Mouse (Mus musculus): ENCODE data around the gene Xlr5c.
"Not testable (repeated sequence)": the region's sequence is repeated elsewhere in the genome, so short reads cannot be mapped to it uniquely, and the experiment has no call there.

The Xlr5c gene

GRCm38 (mm10) chrX:73292876-73293275 lies at the start of gene Xlr5c, which contains the start of gene Xlr5a:
TSS of gene Xlr5c (minus strand) at chrX:73292976.
TSS of gene Xlr5a (minus strand) at chrX:73292976.
- not testable (repeated sequence) for DNase-seq (ENCODE audit: low read depth in 2 of 2, low spot score in 2 of 2)

GRCm38 (mm10) chrX:73342483-73342895 lies 49.7 kb upstream of the Xlr5c start, which contains the start of gene Zfp275:
TSS of gene Zfp275 (plus strand) at chrX:73342621.
- peak; percentile 68 for DNase-seq (ENCODE audit: low read depth in 2 of 2, low spot score in 2 of 2)

- no peak for DNase-seq (ENCODE audit: low read depth in 2 of 2, low spot score in 2 of 2)
Measured at GRCm38 (mm10) chrX:73342068-73342467, 49.3 kb upstream of the Xlr5c start.

DNA sequence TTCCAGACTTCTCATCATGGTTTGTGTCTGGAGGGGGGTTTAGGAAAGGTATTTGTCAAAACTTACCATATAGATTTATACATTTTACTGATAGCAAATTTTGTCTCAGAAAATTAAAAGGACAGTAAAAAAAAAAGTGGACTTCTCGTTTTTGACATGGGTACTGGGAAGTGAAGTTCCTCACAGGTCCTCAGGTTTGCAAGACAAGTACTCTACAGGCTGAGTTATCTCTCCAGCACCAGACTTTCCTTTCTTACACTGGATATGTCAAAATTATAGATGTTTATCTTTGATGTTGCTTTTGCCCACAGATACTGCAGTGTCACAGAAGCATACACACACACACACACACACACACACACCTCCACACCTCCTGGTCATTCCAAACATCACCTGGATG lies 48.7 kb upstream of the Xlr5c start:
- DNase-seq (ENCODE audit: low read depth in 2 of 2, low spot score in 2 of 2) = no peak

DNA sequence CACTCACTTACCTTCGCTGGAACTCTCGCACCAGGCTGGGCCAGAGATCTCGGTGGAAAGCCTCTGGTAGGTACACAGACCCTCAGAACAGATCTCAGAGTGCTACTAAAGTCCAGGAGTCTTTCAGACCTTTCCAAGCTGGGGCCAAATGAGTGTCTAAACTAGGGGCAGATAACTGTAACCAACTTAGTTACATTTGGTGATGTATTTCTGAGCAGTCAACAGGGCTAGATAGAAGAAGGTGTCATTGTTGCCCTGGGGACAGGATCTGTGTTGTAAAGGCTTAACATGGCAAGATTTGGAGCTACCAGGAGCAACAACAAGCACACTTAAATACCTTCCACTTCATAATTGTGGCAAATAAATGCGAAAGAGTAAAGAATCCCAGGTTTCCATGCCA lies 44.0 kb upstream of the Xlr5c start, which contains the start of gene Gm45015:
Gene Gm45015 (minus strand): TSS at position 101 of the 400 bp plus-strand sequence.
- DNase-seq (ENCODE audit: low read depth in 2 of 2, low spot score in 2 of 2) = no peak

DNA sequence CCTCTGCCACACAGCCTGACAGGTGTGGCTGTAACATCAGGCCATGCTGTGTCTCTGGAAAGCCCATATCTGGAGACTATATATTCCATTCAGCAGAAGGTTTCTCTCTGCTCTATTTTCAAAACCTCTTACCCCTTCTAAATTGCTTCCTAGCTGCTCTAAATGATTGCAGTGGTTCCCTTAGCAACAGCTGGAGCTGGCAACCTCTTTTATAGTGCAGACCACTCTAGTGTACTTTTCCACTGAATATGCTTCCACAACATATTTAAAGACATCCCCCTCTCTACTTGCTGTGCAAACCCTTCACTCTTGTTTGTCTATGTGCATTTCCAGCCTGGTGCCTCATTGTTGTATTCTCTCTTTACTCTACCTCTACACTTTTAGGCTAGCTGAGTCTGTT lies 40.8 kb upstream of the Xlr5c start:
- no peak for DNase-seq (ENCODE audit: low read depth in 2 of 2, low spot score in 2 of 2)

- DNase-seq (ENCODE audit: low read depth in 2 of 2, low spot score in 2 of 2) = no peak
Measured at GRCm38 (mm10) chrX:73327215-73327614, 34.4 kb upstream of the Xlr5c start.

- no peak for DNase-seq (ENCODE audit: low read depth in 2 of 2, low spot score in 2 of 2)
Measured at GRCm38 (mm10) chrX:73321029-73321428, 28.3 kb upstream of the Xlr5c start.

- peak; percentile 9 to 28 for DNase-seq (ENCODE audit: low read depth in 2 of 2, low spot score in 2 of 2)
Measured at GRCm38 (mm10) chrX:73312522-73312921, 19.7 kb upstream of the Xlr5c start.

DNA sequence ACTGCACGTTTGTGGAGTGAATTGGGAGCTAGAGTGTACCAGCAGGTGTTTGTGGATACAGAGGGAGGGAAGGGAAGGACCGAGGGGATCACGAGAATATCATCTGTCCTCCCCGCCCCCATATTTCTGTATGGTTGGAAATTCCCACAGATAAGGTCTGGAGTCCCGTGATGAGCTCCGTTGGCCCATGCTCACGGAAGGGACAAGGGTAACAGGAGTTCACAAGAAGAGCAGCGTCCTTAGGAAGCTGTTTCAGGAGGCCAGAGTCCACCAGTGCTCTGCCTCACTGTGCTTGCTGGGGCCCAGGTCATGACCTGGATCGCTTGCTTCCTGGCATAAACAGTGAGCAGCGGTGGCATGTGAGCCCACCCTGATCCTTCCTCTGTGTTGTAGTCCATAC lies 3.0 kb upstream of the Xlr5c start:
- not testable (repeated sequence) for DNase-seq (ENCODE audit: low read depth in 2 of 2, low spot score in 2 of 2)

GRCm38 (mm10) chrX:73265270-73265669 lies 27.5 kb downstream of the Xlr5c start, which contains the start of gene Xlr3c:
TSS of gene Xlr3c (minus strand) at chrX:73265390.
- not testable (repeated sequence) for DNase-seq (ENCODE audit: low read depth in 2 of 2, low spot score in 2 of 2)

GRCm38 (mm10) chrX:73262428-73262827 lies 30.3 kb downstream of the Xlr5c start:
- DNase-seq (ENCODE audit: low read depth in 2 of 2, low spot score in 2 of 2) = not testable (repeated sequence)

DNA sequence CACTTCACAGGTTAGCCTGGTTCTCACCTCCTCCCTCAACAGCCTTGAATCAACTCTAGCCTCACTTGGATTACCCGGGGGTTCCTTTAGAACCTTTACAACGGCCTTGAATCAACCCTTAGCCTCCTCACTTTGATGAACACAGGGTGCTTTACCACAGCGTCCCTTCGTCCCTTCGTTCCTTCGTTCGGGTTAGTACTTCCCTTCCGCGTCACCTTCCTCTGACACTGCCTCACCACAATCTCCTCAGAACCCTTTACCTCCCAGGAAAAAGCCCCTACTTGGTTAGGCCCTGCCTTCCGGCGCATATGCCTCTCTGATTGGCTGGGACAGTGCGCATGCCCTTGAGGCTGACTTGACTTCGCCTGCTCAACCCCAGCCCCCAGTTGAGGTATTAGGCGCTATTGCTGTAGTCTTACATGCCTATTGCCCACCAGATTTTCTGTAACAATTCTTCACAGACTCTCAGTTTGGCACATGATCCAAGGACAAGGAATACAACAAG lies 49.9 kb downstream of the Xlr5c start, which contains the start of gene Xlr4c:
Gene Xlr4c (minus strand): TSS at position 310 of the 505 bp plus-strand sequence.
- DNase-seq (ENCODE audit: low read depth in 2 of 2, low spot score in 2 of 2) = peak; percentile 10 to 42

Measured in CD8-positive naive resting alpha-beta T cell, adult 2 months (primary cell).